Mouse (Mus musculus) hindbrain, embryonic 14.5 days (tissue): Measurements from ENCODE around the gene Rbm6. TPM values are rescaled to one million over a fixed set of nuclear protein-coding genes. Genes with fewer than 3 reads are reported as not detected.

ENCODE experiments used
- ATAC-seq: fragments of 200-750 bp; cut with Nextera tagmentation; 2 replicates; pipeline ENCODE4 v1.8.0; 2017; ENCODE audit warnings: moderate number of reproducible peaks, mild to moderate bottlenecking, moderate TSS enrichment, moderate library complexity; ENCODE audit not compliant: low FRiP score
- DNase-seq: peaks from one replicate; pipeline ENCODE4 v3.0.0-alpha.2; 2015; ENCODE audit warnings: low spot score
- H3K27ac ChIP-seq: fragments of 300-500 bp; sonication (generic); 2 replicates; pipeline ENCODE4 v1.5.1; 2014; ENCODE audit warnings: mild to moderate bottlenecking, moderate library complexity
- H3K27me3 ChIP-seq: fragments of 300-500 bp; sonication (generic); 2 replicates; pipeline ENCODE4 v1.6.1; 2014; ENCODE audit warnings: mild to moderate bottlenecking, low read length, mixed read lengths; ENCODE audit not compliant: control insufficient read depth, insufficient read depth
- H3K36me3 ChIP-seq: fragments of 300-500 bp; sonication (generic); replicated peaks from 2 replicates; pipeline ENCODE4 v1.6.1; 2014; ENCODE audit not compliant: control insufficient read depth, insufficient read depth
- H3K4me1 ChIP-seq: fragments of 300-500 bp; sonication (generic); replicated peaks from 2 replicates; pipeline ENCODE4 v1.6.1; 2014; ENCODE audit warnings: antibody characterized with exemption, low read length, mixed read lengths; ENCODE audit not compliant: control insufficient read depth, insufficient read depth
- H3K4me2 ChIP-seq: fragments of 300-500 bp; sonication (generic); replicated peaks from 2 replicates; pipeline ENCODE4 v1.6.1; 2014; ENCODE audit warnings: mild to moderate bottlenecking, moderate library complexity
- H3K4me3 ChIP-seq: fragments of 300-500 bp; sonication (generic); replicated peaks from 2 replicates; pipeline ENCODE4 v1.5.1; 2014; ENCODE audit warnings: mild to moderate bottlenecking, low read length
- H3K9ac ChIP-seq: fragments of 300-500 bp; sonication (generic); 2 replicates; pipeline ENCODE4 v1.6.1; 2014
- H3K9me3 ChIP-seq: fragments of 300-500 bp; sonication (generic); 2 replicates; pipeline ENCODE4 v1.6.1; 2016; ENCODE audit warnings: low read length; ENCODE audit not compliant: control insufficient read depth
- WGBS: fragments of 180-500 bp; shearing (Covaris S2); extraction: QIAGEN DNeasy Blood & Tissue Kit; methylation state at CpG from one replicate; pipeline ENCODE4 v1.1.7; 2014; 5-methylcytosine and 5-hydroxymethylcytosine counted together
- polyA plus RNA-seq: library from polyadenylated mRNA; unstranded; fragments of >200 nt; fragmentation: Nextera tagmentation; extraction: Ambion mirVana; gene quantifications from 2 replicates; pipeline ENCODE4 v1.2.1, GENCODE M21; 2014

Rbm6 gene
- polyA plus RNA-seq, 1 experiment from 2014 or later, result 80.4 TPM

GRCm38 (mm10) chr9:107890260-107890659, 17.2 kb upstream of the Rbm6 start:
- Histone ChIP-seq H3K27ac (no peak overlapping the region), H3K4me2 (no peak overlapping the region), H3K9me3 (no peaks in the 10 kb centered on the region), H3K4me3 (no peak overlapping the region), H3K4me1 (peaks cover 17% of the 10 kb centered on the region), H3K27me3 (peaks cover 6% of the 10 kb centered on the region), H3K36me3 (peaks cover 14% of the 10 kb centered on the region; the same call in 1 of the 2 replicates), H3K9ac (no peak overlapping the region)
- 95% methylated on average over 6 of the region's 6 CpGs for WGBS
- ATAC-seq, result no peak
- no peak for DNase-seq

- under 1% methylated on average over 18 of the region's 18 CpGs for whole genome bisulfite sequencing
- peak; percentile 38 for DNase-seq
- peak overlapping the region; percentile 81 for H3K27ac ChIP-seq
Measured at GRCm38 (mm10) chr9:107888267-107888850, 15.3 kb upstream of the Rbm6 start.

DNA sequence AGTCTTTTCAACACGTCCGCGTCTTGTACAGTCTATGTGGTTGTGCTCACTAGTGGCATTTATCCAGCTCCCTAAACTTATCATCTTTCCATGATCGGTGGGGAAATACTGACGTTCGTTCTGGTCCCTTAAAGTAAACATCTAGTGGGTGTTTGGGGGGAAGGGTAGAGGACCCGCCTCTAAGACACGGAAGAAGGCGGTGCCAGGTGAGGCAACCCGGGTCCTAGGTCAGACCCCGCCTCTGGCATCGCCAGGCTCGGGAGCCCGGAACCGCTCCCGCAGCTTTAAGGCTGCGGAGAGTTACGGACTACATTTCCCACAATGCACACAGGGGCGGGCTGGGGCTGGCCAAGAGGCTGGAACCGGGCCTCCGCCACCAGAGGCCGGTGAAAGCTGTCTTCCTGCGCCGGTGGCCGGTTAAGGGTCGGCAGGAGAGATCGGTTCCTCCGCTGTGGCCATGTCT, 14.8 kb upstream of the Rbm6 start, which contains the start of gene Mon1a:
Gene Mon1a (plus strand): TSS at position 348 of the 463 bp plus-strand sequence.
- Histone ChIP-seq H3K27me3 (peaks cover 6% of the 10 kb centered on the region), H3K9me3 (no peaks in the 10 kb centered on the region), H3K4me2 (peak within 1 kb of the TSS; percentile 67), H3K36me3 (peaks cover 5% of the 10 kb centered on the region; the same call in 1 of the 2 replicates), H3K27ac (peak within 1 kb of the TSS; percentile 81), H3K4me1 (peaks cover 17% of the 10 kb centered on the region), H3K4me3 (peak within 1 kb of the TSS; percentile 88), H3K9ac (peak within 1 kb of the TSS; percentile 84)
- WGBS, result under 1% methylated on average over 28 of the region's 28 CpGs
- ATAC-seq (peak; percentile 97), DNase-seq (peak; percentile 79)

More at GRCm38 (mm10) chr9:107888267-107888850, 15.3 kb upstream of the Rbm6 start:
- Histone ChIP-seq H3K9ac (peak overlapping the region; percentile 84), H3K4me1 (peaks cover 17% of the 10 kb centered on the region), H3K4me2 (peak overlapping the region; percentile 67), H3K27me3 (peaks cover 6% of the 10 kb centered on the region), H3K9me3 (no peaks in the 10 kb centered on the region), H3K4me3 (peak overlapping the region; percentile 88), H3K36me3 (peaks cover 9% of the 10 kb centered on the region; the same call in 1 of the 2 replicates)
- peak; percentile 74 for ATAC-seq

DNA sequence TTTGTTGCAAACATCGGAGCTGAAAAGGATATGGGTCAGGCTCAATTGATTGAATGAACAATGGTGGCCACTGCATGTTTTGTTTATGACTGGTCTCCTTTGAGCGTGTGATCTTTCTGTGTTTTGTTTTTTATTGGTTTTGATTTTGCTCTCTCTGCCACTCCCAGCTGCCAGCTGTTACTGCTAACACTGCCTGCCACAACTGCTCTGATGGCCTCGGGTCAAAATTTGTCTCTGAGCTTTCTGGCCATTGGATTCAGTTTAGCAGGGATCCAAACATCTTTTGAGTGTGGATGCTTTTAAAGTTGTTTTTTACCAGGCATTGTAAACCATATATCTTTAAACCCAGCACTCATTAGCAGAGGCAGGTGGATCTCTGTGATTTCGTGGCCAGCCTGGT, 7.4 kb upstream of the Rbm6 start:
- 74% methylated on average over 4 of the region's 4 CpGs for WGBS

DNA sequence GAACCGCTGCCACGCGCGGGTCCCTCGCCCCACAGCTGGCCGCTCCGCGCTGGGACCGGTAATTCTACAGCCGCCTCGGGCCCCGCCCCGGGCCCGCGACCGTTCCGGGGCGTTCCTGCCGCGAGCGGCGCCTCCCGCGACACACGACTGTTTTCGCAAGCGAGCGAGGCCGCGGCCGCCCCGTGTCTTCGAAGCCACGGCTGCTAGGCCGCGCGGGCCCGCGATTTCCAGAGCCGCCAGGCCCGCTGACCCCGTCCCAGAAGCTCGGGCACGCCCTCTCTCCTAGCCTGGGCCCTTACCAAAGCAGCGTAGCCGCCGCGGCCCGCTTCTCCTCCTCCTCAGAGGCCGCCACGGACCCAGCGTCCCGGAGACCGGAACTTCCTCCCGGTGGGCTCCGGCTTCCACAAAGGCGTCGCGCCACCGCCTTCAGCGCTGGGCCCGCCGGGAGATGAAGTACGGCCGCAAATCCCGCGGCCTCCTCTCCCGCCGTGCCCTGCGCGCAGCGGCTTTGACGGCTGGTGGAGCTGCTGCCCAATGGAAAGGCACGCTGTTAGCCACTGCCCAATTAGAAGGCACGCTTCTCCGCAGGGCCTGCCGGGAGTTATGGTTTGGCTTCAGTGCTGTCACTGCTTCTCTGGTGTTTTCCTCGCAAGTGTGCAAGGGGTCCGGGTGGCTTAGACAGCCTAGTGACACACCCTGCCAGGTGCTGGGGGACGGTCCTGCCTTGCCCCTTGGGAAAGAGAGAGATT, 513 bp downstream of the Rbm6 start:
- 0 out of 2 replicates have a peak, but pooled peaks cover 5% of the 10 kb centered on the region for H3K36me3 ChIP-seq
- H3K27me3 ChIP-seq, result no peaks in the 10 kb centered on the region
- H3K9ac ChIP-seq, result peak overlapping the region; percentile 96
- WGBS, result under 1% methylated on average over 69 of the region's 80 CpGs
- ATAC-seq (peak; percentile 99), DNase-seq (peak; percentile 97)
- H3K9me3 ChIP-seq, result no peaks in the 10 kb centered on the region
- H3K27ac ChIP-seq, result peak overlapping the region; percentile 95
- peaks cover 12% of the 10 kb centered on the region for H3K4me1 ChIP-seq
- peak overlapping the region; percentile 86 for H3K4me2 ChIP-seq
- peak overlapping the region; percentile 94 for H3K4me3 ChIP-seq

More for the DNA sequence above, 7.4 kb upstream of the Rbm6 start:
- Histone ChIP-seq H3K4me3 (no peak overlapping the region), H3K9ac (no peak overlapping the region), H3K9me3 (no peaks in the 10 kb centered on the region), H3K27me3 (no peaks in the 10 kb centered on the region), H3K27ac (no peak overlapping the region), H3K4me1 (no peaks in the 10 kb centered on the region), H3K36me3 (no peaks in the 10 kb centered on the region), H3K4me2 (no peak overlapping the region)
- no peak for DNase-seq
- no peak for ATAC-seq

- no peaks in the 10 kb centered on the region for H3K9me3 ChIP-seq
- 100% methylated on average over 2 of the region's 2 CpGs for WGBS
Measured at GRCm38 (mm10) chr9:107866081-107866480, 7.0 kb downstream of the Rbm6 start.

DNA sequence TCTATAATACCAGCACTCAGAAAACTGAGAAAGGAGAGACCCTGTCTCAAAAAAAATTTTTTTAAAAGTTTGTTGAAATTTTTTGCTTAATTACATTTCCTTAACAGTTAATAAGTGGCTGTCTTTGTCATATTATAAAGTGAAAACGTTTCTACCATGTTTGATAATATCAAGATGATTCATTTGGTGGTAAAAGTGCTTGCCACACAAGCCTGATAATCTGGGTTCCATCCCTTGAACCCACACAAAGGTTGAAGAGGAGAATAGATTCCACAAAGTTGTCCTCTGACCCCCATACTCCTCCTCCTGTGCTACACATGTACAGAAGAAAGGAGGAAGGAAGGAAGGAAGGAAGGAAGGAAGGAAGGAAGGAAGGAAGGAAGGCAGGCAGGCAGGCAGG, 8.5 kb downstream of the Rbm6 start:
- H3K27me3 ChIP-seq, result no peaks in the 10 kb centered on the region
- no peak overlapping the region for H3K9ac ChIP-seq
- ATAC-seq, result no peak
- no peaks in the 10 kb centered on the region for H3K9me3 ChIP-seq
- DNase-seq, result no peak
- no peak overlapping the region for H3K27ac ChIP-seq
- H3K4me2 ChIP-seq, result no peak overlapping the region
- H3K4me3 ChIP-seq, result no peak overlapping the region
- no peaks in the 10 kb centered on the region for H3K4me1 ChIP-seq
- peaks cover 15% of the 10 kb centered on the region for H3K36me3 ChIP-seq
- 70% methylated on average over 1 of the region's 1 CpGs for WGBS

More at GRCm38 (mm10) chr9:107866081-107866480, 7.0 kb downstream of the Rbm6 start:
- Histone ChIP-seq H3K27me3 (no peaks in the 10 kb centered on the region), H3K4me2 (no peak overlapping the region), H3K27ac (no peak overlapping the region), H3K36me3 (0 out of 2 replicates have a peak, but pooled peaks cover 12% of the 10 kb centered on the region), H3K4me3 (no peak overlapping the region), H3K9ac (no peak overlapping the region), H3K4me1 (peaks cover 3% of the 10 kb centered on the region)
- ATAC-seq, result no peak
- DNase-seq, result no peak

DNA sequence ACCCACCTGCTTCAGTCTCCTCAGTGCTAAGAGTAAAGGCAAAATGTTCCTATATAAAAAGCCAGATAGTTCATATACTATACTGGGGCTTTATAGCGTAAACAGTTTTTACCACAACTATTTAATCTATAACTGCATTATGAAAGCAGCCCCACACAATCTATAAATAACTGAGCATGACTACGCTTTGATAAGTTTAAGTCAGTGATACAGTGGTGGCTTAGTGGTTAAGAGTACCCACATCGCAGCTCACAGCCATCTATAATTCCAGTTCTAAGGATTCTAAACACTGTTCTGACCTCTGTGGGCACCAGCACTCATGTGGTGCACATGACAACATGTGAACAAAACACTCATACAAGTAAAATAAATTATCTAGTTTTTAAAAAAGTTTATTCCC, 14.7 kb downstream of the Rbm6 start:
- WGBS, result 97% methylated on average over 3 of the region's 3 CpGs
- Histone ChIP-seq H3K27me3 (no peaks in the 10 kb centered on the region), H3K36me3 (peaks cover 32% of the 10 kb centered on the region), H3K27ac (no peak overlapping the region), H3K4me1 (no peaks in the 10 kb centered on the region), H3K4me3 (no peak overlapping the region), H3K9me3 (no peaks in the 10 kb centered on the region), H3K9ac (no peak overlapping the region), H3K4me2 (no peak overlapping the region)
- no peak for ATAC-seq
- no peak for DNase-seq

GRCm38 (mm10) chr9:107848922-107849321, 24.1 kb downstream of the Rbm6 start:
- no peak overlapping the region for H3K27ac ChIP-seq
- no peak overlapping the region for H3K4me3 ChIP-seq
- peaks cover 71% of the 10 kb centered on the region for H3K36me3 ChIP-seq

More at GRCm38 (mm10) chr9:107848922-107849321, 24.1 kb downstream of the Rbm6 start:
- ATAC-seq, result no peak
- DNase-seq, result no peak
- H3K4me2 ChIP-seq, result no peak overlapping the region
- H3K9me3 ChIP-seq, result no peaks in the 10 kb centered on the region
- 95% methylated on average over 7 of the region's 7 CpGs for WGBS
- no peaks in the 10 kb centered on the region for H3K4me1 ChIP-seq
- no peaks in the 10 kb centered on the region for H3K27me3 ChIP-seq
- H3K9ac ChIP-seq, result no peak overlapping the region
